Mouse (Mus musculus) CD4-positive, CD25-positive, alpha-beta regulatory T cell (primary cell): ENCODE measurements around the gene Gm5941. TPM values are rescaled to one million over a fixed set of nuclear protein-coding genes. Genes with fewer than 3 reads are reported as not detected.

Experiments used
- polyA plus RNA-seq: library from polyadenylated mRNA; unstranded; fragments of 100-300 nt; shearing (Covaris generic); gene quantifications from one replicate; pipeline ENCODE4 v1.2.1, GENCODE M21; 2017

Gm5941 gene
- polyA plus RNA-seq = not detected

DNA sequence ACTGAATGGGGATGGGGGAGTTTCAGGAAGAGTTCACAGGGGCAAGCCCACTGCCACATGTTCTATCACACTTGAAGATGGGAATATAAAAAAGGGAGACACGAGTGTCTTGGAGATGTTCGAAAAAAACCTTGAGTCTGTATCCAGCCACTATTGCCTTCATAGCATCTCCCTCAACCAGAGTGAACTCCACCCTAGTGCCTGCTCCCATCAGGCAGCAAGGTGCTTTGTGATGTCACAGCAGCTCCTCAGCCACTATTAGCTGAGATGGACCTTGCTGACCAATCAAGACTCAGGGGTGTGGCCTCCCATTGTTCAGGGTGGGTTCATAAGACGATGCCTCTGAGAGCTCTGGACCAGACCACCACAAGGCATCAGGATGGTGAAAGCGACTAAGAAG is at the start of gene Gm5941:
Gene Gm5941 (plus strand): TSS at position 301 of the 400 bp plus-strand sequence.

Other genes with a start within 250 kb of the Gm5941 start
- not detected for gene Mageb18, start 109.6 kb downstream of the Gm5941 start, polyA plus RNA-seq